Mouse (Mus musculus): ENCODE results near the gene L3hypdh.

Gene L3hypdh

DNA sequence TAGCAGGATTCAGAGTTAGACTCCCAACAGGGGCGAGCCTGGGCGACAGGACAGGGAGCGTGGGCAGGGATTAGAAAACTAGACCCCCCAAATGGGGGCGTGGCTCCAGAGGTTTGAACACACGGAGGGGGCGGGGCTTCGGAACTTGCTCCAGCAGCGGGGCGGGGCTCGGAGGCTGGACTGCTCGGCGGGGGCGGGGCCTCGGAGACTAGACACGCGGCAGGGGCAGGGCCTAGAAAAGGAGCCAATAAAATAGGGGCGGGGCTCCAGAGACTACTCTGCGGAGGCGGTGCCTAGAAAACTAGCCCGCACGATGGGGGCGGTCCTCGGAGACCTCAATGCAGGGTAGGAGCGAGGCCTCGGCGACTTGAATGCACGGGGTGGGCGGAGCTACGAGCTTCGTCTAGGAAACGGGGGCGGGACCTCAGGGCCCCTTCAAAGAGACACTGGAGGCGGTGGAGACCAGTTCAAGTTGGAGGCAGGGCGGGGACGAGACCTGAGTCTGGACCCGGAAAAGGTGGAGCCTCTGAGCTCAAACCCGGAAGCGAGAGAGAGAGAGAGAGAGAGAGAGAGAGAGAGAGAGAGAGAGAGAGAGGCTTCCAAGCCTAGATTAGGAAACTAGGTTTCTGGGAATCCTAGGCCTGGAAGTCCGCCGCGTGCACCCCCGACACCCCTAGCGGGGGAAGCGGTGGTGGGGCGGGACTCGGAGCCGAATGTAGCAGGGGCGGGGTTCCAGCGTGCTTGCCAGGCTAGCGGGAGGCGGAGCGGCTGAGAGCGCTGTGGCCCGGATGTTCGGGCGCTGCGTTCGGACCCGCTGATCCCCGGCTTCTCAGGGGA is at the start of gene L3hypdh, which contains the start of gene Jkamp:
Gene L3hypdh (minus strand): TSS at position 111 of the 837 bp plus-strand sequence.
Gene Jkamp (plus strand): TSS at position 261 of the 837 bp plus-strand sequence.
- peak; percentile 100 for DNase-seq (ENCODE audit: low spot score)

DNA sequence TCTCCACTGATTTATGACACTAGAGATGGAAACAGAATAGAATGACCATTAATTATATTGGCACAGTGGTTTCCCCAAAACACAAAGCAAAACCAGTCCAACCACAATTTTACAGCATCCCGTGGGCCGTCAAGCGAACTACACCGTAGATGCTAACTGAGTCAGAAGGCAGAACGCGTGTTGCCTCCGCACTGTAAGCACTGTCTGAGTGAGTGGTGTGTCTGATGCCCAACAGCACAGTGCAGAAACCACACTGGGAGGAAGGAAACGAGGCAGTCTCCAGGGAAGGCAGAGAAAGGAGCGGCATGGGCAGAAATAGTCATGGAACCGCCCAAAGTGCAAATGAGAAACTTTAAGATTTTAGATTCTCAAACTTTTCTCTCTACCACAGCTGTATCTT is 44.0 kb upstream of the L3hypdh start:
- DNase-seq (ENCODE audit: low spot score), result no peak

DNA sequence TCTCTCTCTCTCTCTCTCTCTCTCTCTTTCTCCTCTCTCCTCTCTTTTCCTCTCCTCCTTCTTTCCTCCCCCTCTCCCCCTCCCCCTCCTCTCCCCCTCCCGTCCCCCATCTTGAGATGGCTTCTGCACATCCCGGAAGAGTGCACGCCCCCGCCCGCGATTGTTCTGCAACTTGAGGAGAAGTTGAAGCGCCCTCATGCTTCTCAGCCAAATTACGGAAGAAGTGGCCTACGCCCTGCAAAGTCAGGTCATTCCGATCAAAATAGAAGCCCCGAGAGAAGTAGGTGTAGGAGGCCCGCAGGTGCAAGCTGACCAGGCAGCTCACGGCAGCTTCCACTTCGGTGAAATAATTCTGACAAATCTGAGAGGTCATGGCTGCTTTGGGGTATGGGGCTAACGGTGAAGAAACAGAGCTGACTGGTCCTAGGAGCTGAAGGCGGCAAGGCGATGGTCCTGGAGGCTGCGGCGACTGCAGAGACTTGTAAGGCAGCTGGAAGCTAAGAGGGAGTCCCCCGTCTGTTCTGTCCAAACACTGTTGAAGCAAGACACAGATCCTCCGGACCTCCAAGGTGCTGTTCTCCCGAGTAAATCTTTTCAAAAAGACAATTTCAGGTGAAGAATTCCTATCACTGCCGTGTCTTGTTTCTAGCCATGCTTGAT is 30.6 kb upstream of the L3hypdh start:
- DNase-seq (ENCODE audit: low spot score), result no peak

DNA sequence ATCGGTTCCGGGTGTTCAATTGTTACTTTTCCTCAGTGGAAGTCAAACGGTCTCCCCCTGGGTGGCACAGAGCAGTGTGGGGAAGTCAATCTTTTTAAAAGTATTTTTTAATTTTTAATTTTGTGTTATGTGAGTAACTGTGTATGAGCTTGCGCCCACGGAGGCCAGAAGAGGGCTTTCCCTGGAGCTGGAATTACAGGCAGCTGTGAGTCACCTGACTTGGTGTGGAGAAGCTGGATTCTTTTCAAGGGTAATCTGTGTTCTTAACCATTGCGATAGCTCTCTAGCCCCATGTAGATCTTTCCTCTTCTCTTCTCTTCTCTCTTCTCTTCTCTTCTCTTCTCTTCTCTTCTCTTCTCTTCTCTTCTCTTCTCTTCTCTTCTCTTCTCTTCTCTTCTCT is 29.9 kb upstream of the L3hypdh start:
- peak; percentile 2 for DNase-seq (ENCODE audit: low spot score)

DNA sequence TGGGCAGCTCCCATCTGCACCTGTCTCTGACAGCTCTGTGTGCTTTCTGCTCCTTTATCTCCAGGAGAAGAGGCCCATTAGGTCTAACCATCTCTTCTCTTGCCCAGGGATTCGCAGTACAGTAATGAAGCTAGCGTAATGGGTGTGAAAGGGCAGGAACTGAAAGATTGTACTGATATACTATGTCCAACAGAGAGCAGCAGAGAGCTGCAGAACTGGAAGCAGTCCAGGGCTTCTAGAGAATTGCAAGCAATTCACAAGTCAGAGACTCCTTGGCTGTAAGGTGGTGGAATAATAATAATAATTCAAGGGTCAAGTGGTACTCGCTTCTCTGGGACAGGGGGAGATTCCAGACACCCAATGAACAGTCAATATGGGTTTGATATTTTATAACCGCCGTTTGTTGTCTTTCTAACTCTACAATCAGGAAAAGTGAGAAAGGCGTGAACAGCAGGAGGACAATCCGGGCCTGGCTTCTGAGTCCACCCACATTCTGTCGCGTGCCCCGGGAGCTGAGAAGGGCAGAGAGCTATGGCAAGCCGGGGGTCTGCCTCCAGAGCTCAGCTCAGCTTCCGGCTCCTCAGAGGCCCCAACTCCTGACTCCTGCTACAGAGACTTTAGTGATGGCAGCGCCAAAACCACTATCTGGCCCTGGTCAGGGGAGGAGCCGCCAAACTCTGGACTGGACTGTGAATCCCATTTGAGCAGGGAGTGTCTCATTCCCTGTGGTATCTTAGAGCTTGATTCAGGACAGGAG is 19.5 kb upstream of the L3hypdh start:
- DNase-seq (ENCODE audit: low spot score), result peak; percentile 77

DNA sequence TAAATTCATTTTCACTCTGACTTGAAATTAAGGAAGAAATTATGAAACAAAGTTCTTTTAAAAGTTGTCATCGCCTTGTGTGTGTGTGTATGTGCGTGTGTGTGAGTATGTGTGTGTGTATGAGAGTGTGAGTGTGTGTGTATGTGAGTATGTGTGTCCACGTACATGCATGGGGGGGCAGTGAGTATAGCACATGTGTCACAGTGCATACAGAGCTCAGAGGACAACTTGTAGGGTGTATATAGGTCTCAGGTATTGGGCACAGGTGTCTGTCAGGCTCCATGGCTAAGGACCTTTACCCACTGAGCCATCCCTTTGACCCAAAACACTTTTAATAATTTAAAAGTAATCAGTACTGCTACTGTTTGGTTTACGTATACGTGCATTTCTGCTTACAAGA is 18.8 kb upstream of the L3hypdh start:
- no peak for DNase-seq (ENCODE audit: low spot score)

DNA sequence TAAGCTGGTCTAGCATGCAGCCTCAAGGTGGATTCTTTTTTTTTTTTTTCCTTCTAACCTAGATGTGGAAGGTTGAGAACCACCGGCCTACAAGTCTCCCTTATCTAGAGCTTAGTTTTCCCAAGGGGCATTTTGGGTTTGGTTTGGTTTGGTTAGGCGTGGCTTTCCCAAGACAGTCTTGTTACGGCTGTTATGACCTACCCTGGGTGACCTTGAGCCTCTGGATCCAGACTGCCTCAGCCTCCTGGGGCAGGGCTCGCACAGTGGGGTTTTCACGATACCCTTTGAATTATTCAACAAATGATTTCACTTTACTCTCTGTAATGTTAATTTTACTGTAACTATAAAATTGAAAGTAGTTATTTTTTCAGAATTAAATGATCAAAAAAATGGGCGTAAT is 17.5 kb upstream of the L3hypdh start:
- DNase-seq (ENCODE audit: low spot score), result no peak

DNA sequence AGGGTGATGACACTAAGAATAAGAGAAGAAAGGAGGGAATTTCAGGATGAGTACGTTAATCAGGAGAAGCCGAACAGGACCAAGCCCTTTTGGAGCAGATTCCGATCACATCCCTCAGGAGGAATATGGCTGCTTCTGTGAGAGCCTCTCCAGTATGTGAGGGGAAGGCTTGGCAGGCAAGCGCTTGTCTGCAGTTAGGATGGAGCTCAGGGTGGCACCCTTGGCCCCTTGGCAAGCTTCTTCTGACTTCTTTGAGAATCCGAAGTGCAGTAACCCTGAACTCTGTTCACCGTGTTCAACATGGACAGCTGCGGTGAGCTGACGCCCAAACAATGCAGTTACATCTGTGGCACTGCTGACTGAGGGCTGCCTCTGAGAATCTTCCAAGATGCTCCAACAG is 11.7 kb upstream of the L3hypdh start:
- no peak for DNase-seq (ENCODE audit: low spot score)

DNA sequence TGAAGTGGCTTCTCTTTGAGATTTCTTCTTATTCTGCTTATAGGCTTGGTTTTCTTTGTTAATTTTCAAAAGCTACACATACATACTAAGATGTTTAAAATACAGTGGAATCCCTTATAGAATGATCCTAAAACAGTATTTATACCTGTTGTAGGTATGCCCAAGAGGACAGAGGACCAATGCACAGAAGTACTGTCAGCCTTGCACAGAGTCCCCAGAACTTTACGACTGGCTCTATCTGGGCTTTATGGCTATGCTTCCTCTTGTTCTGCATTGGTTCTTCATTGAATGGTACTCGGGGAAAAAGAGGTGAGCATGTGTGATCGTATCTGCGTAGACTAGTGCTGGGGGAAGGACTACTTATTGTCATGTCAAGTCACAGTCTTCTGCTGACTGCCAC is 4.6 kb upstream of the L3hypdh start:
- DNase-seq (ENCODE audit: low spot score), result no peak

DNA sequence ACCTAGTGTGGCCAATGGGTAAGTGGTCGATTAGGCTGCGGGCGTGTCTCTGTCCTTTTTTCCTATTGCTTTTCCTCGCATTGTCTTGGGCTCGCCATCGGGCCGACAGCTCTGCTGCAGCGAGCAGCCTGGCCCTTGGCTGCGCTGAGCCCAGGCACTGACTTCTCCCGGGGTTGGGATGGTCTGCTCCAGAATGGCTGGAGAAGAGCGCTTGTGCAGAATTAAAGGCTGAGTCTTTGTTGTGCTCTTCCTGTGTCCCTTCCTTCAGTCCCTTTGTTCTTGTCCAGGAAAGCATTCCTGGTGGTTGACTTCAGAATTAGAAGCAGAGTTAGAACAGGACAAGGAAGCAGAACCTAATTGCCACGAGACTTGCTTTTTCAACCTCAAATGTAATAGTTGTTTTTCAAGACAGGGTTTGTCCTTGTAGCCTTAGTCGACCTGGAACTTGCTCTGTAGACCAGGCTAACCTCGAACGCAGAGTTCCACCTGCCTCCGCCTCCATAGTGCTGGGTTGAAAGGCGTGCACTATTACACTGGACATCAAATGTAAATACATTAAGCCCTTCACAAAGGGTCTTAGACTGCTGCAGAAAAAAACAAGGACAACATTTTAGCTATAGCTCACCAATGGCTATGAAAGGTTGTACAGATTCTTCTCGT is 1.1 kb upstream of the L3hypdh start:
- no peak for DNase-seq (ENCODE audit: low spot score)

DNA sequence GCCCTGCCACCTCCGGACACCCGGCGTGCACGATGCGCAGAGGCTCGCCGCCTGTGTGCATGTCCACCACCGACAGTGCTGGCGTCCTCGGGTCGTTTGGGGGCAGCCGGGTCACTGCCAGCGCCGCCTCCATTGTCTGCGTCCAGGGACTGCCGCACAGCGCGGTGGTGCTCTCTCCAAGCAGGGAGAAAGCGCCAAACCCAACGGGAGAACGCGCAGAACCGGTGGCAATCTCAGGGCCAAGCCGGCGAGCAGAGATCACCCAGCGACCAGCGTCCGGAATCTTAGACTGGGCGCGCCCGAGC is 263 bp downstream of the L3hypdh start:
- no peak for DNase-seq (ENCODE audit: low spot score)

DNA sequence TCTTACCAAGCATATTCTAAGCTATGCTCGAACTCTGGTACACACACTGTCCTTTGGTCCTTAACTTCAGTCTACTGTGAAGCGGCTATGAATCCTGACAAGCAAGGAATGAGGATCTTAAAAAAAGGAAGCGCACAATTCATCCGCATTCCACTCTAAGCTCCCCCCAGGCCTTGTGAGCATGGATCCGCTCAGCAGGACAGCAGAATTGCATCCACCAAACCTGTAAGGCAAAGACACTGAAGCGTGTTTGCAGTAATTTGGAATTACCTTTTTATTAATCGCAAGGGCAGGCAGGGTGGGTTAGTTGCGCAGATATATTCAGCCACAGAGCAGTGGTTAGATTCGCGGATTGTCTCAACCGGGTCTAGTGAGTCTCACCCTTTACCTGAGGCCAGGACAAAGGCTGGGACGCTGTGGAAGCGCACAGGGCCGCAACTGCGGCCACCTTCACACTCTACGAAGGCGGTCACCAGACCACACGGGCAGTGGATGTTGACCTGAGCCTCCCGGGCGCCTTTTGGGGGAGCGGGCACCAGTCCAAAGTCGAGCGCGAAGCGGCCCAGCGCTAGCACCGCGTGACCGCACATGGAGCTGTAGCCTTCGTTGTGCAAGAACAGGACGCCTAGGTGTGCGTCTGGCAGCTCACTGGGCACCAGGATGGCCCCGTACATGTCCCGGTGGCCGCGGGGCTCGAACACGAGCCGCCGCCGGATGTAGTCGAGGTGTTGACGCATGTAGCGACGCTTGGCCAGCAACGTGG is 797 bp downstream of the L3hypdh start:
- no peak for DNase-seq (ENCODE audit: low spot score)

DNA sequence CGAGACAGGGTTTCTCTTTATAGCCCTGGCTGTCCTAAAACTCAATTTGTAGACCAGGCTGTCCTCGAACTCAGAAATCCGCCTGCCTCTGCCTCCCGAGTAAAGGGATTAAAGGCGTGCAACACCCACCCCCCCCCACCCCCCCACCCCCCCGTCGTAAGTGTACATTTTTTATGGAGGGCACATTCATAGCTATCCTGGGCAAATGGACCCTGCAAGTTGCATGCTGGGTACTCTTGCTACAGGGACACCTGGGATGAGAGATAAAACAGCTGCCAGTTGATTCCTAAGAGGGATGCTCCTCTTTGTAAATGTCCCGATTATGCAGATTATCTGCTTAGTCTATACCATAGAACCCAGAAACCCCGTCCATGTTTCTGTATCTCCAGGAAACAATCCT is 2.0 kb downstream of the L3hypdh start:
- DNase-seq (ENCODE audit: low spot score), result no peak

DNA sequence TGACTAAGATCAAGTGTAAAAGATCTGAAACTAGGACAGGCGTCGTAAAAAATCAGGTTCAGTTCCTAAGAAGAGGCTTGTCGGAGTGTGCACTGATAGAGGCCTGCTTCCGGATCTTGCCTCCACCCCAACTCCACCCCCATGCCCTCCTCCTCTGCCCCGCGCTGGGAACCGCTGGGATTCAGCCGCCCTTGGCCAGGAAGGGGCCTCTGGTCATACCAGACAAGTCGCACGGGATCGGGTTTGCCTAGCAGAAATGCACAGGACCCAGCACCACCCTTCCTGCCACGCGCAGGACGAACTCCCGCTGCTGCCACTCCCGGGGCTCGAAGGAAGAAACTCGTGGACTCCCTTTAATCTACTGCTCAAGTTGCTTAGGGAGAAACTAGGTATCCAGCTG is 2.9 kb downstream of the L3hypdh start:
- no peak for DNase-seq (ENCODE audit: low spot score)

DNA sequence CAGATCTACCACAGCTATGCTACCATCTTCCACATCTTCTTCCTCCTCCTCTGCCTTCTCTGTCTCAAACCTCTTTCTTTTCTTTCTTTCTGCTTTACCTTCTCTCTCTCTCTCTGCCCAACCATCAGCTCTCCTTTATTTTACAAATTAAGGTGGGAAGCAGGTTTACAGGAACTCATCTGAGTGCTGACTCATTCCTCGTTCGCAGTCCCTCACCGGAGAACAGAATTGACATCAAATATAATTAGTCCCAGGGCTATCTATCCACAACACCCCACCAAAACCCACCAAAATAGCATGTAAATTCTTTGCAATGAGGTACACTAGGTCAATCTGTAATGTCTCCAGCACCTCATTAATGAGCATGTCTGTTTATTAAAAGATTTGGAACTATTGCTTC is 3.3 kb downstream of the L3hypdh start:
- DNase-seq (ENCODE audit: low spot score), result no peak

DNA sequence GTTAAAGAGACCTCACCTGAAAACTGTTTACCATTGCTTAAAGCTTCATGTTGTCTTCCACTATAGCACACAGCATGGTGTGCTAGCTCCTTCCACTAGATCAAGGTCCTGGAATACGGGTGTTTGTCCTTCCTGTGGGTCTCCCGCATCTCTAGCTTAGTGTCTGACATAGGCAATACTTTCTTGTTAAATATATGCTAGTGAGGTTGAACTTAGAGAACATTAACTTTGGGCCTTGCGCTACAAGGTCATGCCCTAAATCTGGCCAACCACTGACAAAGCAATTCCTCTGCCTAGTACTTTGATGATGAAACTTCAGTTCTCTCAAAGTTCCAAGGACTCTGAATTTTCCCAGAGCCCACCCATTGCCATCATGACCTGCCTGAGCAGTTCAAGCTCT is 7.0 kb downstream of the L3hypdh start:
- DNase-seq (ENCODE audit: low spot score), result no peak

DNA sequence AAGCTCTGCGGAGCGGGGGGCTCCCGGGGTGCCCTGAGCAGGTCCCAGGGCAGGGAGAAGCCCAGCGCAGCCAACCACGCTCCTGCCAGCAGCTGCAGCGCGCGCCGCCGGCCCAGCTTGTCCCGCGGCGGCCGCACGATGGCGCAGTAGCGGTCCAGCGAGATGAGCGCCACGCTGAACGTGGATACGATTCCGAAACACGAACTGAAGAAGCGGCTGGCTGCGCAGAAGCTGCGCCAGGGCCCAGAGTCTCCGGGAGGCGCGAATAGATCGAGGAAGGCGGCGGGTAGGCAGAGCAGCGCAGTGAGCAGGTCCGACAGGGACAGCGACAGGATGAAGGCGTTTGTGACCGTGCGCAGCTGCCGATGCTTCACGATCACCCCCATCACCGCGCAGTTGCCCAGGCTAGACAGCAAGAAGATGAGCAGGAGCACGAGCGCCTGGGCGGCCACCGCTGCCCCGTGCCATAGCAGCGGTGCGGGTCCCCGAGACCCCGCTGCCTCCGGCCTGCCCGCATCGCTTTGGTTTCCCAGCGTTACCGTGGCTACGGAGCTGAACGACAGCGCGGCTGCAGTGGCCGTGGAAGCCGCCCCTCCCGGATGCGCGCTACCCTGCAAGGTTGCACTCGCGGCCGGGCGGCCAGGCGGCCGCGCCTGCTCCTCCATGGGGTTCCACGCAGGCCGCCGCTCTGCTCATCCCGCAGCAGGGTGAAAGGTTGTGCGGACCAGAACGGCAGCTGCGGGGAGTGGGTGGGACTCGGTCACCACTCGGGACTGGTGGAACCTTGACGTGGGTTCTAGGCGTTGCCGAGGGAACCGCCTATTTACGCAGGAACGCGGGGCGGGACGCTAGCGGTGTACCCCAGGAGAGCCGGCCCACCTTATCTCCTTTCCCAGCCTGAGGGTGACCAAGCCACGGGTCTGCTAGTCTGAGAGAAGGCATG is 14.6 kb downstream of the L3hypdh start, which contains the start of gene Gpr135:
Gene Gpr135 (minus strand): TSS at position 799 of the 943 bp plus-strand sequence.
- peak; percentile 76 for DNase-seq (ENCODE audit: low spot score)

DNA sequence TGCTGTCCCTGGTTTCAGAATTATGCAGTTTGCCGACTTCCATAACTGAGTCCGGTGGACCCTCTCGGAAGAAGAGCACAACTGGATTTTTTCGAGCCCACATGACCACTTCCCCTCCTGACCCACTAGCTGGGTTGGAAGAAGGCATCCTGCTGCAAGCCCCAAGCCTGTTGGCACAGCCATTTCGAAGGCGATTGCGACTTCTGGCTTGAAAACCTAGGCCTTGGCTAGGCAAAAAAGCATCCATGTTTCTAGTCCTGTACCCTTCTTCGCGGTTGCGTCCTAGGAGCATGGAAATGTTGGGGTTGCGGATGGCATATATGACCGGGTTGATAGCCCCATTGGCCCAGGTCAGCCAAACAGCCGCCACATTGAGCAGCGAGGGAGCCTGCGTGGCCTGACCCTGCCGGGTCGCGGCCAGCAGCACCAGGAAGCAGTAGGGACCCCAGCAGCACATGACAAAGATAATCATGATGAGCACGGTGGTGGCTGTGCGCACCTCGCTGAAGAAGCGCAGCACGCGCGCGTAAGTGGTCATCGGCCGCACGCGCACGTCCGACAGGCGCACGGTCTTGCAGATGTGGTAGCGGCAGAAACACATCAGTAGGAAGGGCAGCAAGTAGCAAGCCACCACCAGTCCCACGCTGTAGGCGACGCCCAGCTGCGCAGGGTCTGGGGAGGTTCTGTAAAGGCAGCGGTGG is 15.5 kb downstream of the L3hypdh start:
- no peak for DNase-seq (ENCODE audit: low spot score)

DNA sequence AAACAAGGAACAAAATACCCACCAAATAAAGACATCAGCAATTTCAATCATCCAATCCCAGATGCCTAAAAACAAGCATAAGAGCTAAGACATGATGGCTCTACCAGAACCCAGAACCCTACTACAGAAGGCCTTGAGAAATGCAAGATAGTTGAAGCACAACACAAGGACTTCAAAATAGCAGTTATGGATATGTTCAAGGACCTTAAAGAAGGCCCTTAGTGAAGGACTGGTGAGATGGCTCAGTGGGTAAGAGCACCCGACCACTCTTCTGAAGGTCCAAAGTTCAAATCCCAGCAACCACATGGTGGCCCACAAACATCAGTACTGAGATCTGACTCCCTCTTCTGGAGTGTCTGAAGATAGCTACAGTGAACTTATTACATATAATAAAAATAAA is 27.5 kb downstream of the L3hypdh start:
- no peak for DNase-seq (ENCODE audit: low spot score)

DNA sequence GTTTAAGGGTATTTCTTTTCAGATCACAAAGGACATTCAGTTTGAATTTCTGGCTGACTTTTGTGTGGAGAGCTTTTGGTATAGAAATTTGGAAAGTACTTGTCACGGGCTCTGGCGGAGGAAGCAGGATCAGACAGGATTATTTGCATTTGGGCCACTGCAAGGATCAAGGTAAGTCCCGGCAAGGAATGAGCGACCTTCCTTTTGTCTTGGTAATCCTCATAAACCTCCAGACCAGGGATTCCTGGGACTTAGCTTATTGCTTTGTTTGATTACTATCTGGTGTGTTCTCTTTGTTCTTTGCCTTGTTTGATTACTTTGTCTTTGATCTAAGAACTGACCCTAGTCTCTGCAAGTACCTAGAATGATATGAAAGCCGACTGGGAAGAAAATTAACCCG is 31.4 kb downstream of the L3hypdh start:
- DNase-seq (ENCODE audit: low spot score), result no peak

Measured in lung, postnatal 25 days (tissue).